Mouse (Mus musculus) kidney, embryonic 14.5 days (tissue): ENCODE data around the gene Gm45521. TPM values are rescaled to one million over a fixed set of nuclear protein-coding genes. Genes with fewer than 3 reads are reported as not detected.

ENCODE experiments used
- ATAC-seq: fragments of 200-750 bp; cut with Nextera tagmentation; 2 replicates; pipeline ENCODE4 v1.8.0; 2017; ENCODE audit warnings: moderate number of reproducible peaks, mild to moderate bottlenecking, moderate TSS enrichment, moderate library complexity; ENCODE audit not compliant: low FRiP score, low TSS enrichment
- H3K27ac ChIP-seq: fragments of 300-500 bp; sonication (generic); 2 replicates; pipeline ENCODE4 v1.5.1; 2014; ENCODE audit warnings: low read depth, mild to moderate bottlenecking, low read length, moderate library complexity, mixed read lengths
- H3K27me3 ChIP-seq: fragments of 300-500 bp; sonication (generic); 2 replicates; pipeline ENCODE4 v1.6.1; 2014; ENCODE audit warnings: mild to moderate bottlenecking, low read length; ENCODE audit not compliant: control insufficient read depth, insufficient read depth
- H3K36me3 ChIP-seq: fragments of 300-500 bp; sonication (generic); 2 replicates; pipeline ENCODE4 v1.6.1; 2014; ENCODE audit warnings: low read length, mixed read lengths; ENCODE audit not compliant: control insufficient read depth, insufficient read depth
- H3K4me1 ChIP-seq: fragments of 300-500 bp; sonication (generic); 2 replicates; pipeline ENCODE4 v1.6.1; 2014; ENCODE audit warnings: low read length, mixed read lengths; ENCODE audit not compliant: control insufficient read depth, insufficient read depth
- H3K4me2 ChIP-seq: fragments of 300-500 bp; sonication (generic); replicated peaks from 2 replicates; pipeline ENCODE4 v1.6.1; 2014; ENCODE audit warnings: low read depth, mild to moderate bottlenecking, low read length
- H3K4me3 ChIP-seq: fragments of 300-500 bp; sonication (generic); 2 replicates; pipeline ENCODE4 v1.5.1; 2014; ENCODE audit warnings: mild to moderate bottlenecking, low read length
- H3K9ac ChIP-seq: fragments of 300-500 bp; sonication (generic); 2 replicates; pipeline ENCODE4 v1.6.1; 2014; ENCODE audit warnings: low read depth, mild to moderate bottlenecking, low read length, moderate library complexity
- H3K9me3 ChIP-seq: fragments of 300-500 bp; sonication (generic); 2 replicates; pipeline ENCODE4 v1.6.1; 2016; ENCODE audit warnings: low read length; ENCODE audit not compliant: control insufficient read depth
- WGBS: fragments of 180-500 bp; shearing (Covaris S2); extraction: QIAGEN DNeasy Blood & Tissue Kit; methylation state at CpG from one replicate; pipeline ENCODE4 v1.1.7; 2014; 5-methylcytosine and 5-hydroxymethylcytosine counted together
- polyA plus RNA-seq: library from polyadenylated mRNA; unstranded; fragments of >200 nt; fragmentation: Nextera tagmentation; extraction: Ambion mirVana; gene quantifications from 2 replicates; pipeline ENCODE4 v1.2.1, GENCODE M21; 2014

Gm45521 gene
- not detected in 2 replicates for polyA plus RNA-seq

- Histone ChIP-seq H3K27ac (no peak within 1 kb of the TSS), H3K27me3 (no peaks in the 10 kb centered on the region), H3K4me2 (no peak within 1 kb of the TSS), H3K9ac (no peak within 1 kb of the TSS), H3K9me3 (no peaks in the 10 kb centered on the region), H3K4me3 (no peak within 1 kb of the TSS), H3K4me1 (no peaks in the 10 kb centered on the region; the same call in 1 of the 2 replicates), H3K36me3 (no peaks in the 10 kb centered on the region)
- 56% methylated on average over 9 of the region's 9 CpGs for WGBS
- ATAC-seq: no peak
Measured at GRCm38 (mm10) chr14:7957049-7957448, at the start of gene Gm45521. TSS of gene Gm45521 (plus strand) at chr14:7957288.

GRCm38 (mm10) chr14:7909472-7909871 lies 47.6 kb upstream of the Gm45521 start:
- Histone ChIP-seq H3K27ac (no peak overlapping the region), H3K4me3 (no peak overlapping the region), H3K27me3 (no peaks in the 10 kb centered on the region), H3K4me2 (no peak overlapping the region), H3K9ac (no peak overlapping the region), H3K4me1 (no peaks in the 10 kb centered on the region), H3K9me3 (no peaks in the 10 kb centered on the region), H3K36me3 (peaks cover 43% of the 10 kb centered on the region)
- ATAC-seq: no peak
- 53% methylated on average over 10 of the region's 10 CpGs for WGBS

- H3K9ac ChIP-seq: no peak overlapping the region
- 0 out of 2 replicates have a peak, but pooled peaks have one; percentile 22 for ATAC-seq
Measured at GRCm38 (mm10) chr14:7913842-7914241, 43.2 kb upstream of the Gm45521 start.

GRCm38 (mm10) chr14:7914461-7914860 lies 42.6 kb upstream of the Gm45521 start:
- 40% methylated on average over 4 of the region's 4 CpGs for WGBS
- peaks cover 60% of the 10 kb centered on the region for H3K36me3 ChIP-seq

More at GRCm38 (mm10) chr14:7913842-7914241, 43.2 kb upstream of the Gm45521 start:
- Histone ChIP-seq H3K4me1 (no peaks in the 10 kb centered on the region), H3K4me2 (no peak overlapping the region), H3K9me3 (no peaks in the 10 kb centered on the region), H3K4me3 (no peak overlapping the region), H3K36me3 (peaks cover 55% of the 10 kb centered on the region), H3K27me3 (no peaks in the 10 kb centered on the region), H3K27ac (no peak overlapping the region)
- WGBS: 56% methylated on average over 7 of the region's 7 CpGs

GRCm38 (mm10) chr14:7918150-7918991 lies 38.7 kb upstream of the Gm45521 start:
- Histone ChIP-seq H3K4me2 (no peak overlapping the region), H3K36me3 (peaks cover 58% of the 10 kb centered on the region), H3K27ac (no peak overlapping the region), H3K4me1 (no peaks in the 10 kb centered on the region), H3K9me3 (no peaks in the 10 kb centered on the region), H3K27me3 (no peaks in the 10 kb centered on the region), H3K9ac (no peak overlapping the region), H3K4me3 (no peak overlapping the region)
- 74% methylated on average over 6 of the region's 6 CpGs for WGBS
- ATAC-seq: no peak

More at GRCm38 (mm10) chr14:7914461-7914860, 42.6 kb upstream of the Gm45521 start:
- Histone ChIP-seq H3K9me3 (no peaks in the 10 kb centered on the region), H3K4me3 (no peak overlapping the region), H3K27me3 (no peaks in the 10 kb centered on the region), H3K27ac (no peak overlapping the region), H3K9ac (no peak overlapping the region), H3K4me2 (no peak overlapping the region), H3K4me1 (no peaks in the 10 kb centered on the region)
- ATAC-seq: 0 out of 2 replicates have a peak, but pooled peaks have one; percentile 28

- Histone ChIP-seq H3K4me3 (no peak overlapping the region), H3K36me3 (peaks cover 59% of the 10 kb centered on the region), H3K4me1 (no peaks in the 10 kb centered on the region), H3K27me3 (no peaks in the 10 kb centered on the region), H3K4me2 (no peak overlapping the region), H3K9me3 (no peaks in the 10 kb centered on the region), H3K9ac (no peak overlapping the region), H3K27ac (no peak overlapping the region)
- 91% methylated on average over 5 of the region's 5 CpGs for WGBS
- ATAC-seq: no peak
Measured at GRCm38 (mm10) chr14:7919309-7919708, 37.8 kb upstream of the Gm45521 start.

GRCm38 (mm10) chr14:7919921-7920320 lies 37.2 kb upstream of the Gm45521 start:
- 68% methylated on average over 4 of the region's 4 CpGs for WGBS
- peak; percentile 75; the same call in 1 of the 2 replicates for ATAC-seq
- H3K4me1 ChIP-seq: no peaks in the 10 kb centered on the region
- no peaks in the 10 kb centered on the region for H3K27me3 ChIP-seq
- H3K36me3 ChIP-seq: peaks cover 55% of the 10 kb centered on the region
- no peaks in the 10 kb centered on the region for H3K9me3 ChIP-seq
- H3K27ac ChIP-seq: no peak overlapping the region
- H3K9ac ChIP-seq: no peak overlapping the region
- H3K4me2 ChIP-seq: no peak overlapping the region
- H3K4me3 ChIP-seq: no peak overlapping the region

- H3K9ac ChIP-seq: no peak overlapping the region
- H3K36me3 ChIP-seq: peaks cover 54% of the 10 kb centered on the region
- no peaks in the 10 kb centered on the region for H3K9me3 ChIP-seq
- H3K27me3 ChIP-seq: no peaks in the 10 kb centered on the region
- H3K27ac ChIP-seq: no peak overlapping the region
- ATAC-seq: no peak
- H3K4me2 ChIP-seq: no peak overlapping the region
- 84% methylated on average over 5 of the region's 5 CpGs for WGBS
- H3K4me3 ChIP-seq: no peak overlapping the region
- no peaks in the 10 kb centered on the region for H3K4me1 ChIP-seq
Measured at GRCm38 (mm10) chr14:7921459-7921858, 35.6 kb upstream of the Gm45521 start.

- Histone ChIP-seq H3K4me3 (no peak overlapping the region), H3K9ac (no peak overlapping the region), H3K9me3 (no peaks in the 10 kb centered on the region), H3K4me2 (no peak overlapping the region), H3K4me1 (no peaks in the 10 kb centered on the region), H3K36me3 (peaks cover 45% of the 10 kb centered on the region), H3K27ac (no peak overlapping the region), H3K27me3 (no peaks in the 10 kb centered on the region)
- ATAC-seq: no peak
Measured at GRCm38 (mm10) chr14:7923635-7924034, 33.5 kb upstream of the Gm45521 start.
